Mouse (Mus musculus): Measurements from ENCODE around the gene Cd2.

The Cd2 gene

DNA sequence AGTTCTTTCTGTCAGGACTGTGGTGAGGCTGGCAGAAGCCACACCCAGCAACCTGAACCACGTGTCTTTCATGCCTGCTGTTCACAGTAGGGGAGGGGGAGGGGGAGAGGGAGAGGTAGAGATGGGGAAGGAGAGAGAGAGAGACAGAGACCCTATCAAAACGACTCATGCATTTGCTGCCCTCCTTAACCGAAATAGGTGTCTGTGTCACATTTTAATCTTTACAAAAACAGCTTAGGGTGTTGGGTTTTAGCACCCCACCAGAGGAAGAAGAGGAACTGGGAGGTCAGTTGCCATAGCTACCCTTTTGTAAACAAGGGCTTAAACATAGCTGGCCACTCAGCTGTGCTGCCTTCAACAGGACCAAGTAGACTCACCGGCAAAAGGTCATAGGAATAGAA lies at the start of gene Cd2:
TSS of gene Cd2 (minus strand) at position 29 of the 401 bp plus-strand sequence.
- no peak for DNase-seq (ENCODE audit: low spot score)

DNA sequence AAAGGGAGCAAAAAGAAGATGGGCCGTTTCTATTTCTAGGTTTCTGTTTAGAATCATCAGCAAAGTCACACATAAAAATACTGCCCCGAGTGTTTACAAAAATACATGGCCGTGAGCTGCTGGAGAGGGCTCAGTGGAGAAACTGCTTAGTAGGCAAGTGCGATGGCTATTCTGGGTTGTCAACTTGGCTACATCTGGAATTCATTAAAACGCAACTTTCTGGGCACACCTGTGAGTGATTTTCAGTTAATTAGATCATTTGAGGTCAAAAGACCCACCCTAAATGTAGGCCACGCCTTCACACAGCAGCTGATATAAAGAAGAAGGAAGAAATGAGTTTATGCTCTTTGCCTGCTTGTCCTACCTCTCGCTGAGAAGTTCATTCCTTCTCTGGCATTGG lies 40.9 kb upstream of the Cd2 start:
- no peak for DNase-seq (ENCODE audit: low spot score)

DNA sequence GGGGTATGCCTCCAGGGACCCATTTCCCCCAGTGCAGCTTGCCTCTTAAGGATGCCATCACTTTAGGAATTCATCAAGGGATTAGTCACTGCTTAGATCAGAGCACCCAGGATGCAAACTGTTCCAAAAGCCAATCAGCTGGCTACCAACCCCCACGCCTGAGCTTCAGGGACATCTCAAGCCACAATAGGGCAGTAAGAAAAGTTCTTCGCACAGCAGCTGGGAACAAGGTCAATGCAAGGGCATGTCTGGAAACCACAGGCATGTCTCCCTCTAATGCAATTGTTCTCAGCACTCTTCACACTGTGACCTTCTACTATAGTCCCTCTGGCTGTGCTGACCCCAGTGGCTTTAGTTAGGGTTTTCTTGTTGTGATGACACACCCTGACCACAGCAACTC lies 39.5 kb upstream of the Cd2 start:
- DNase-seq (ENCODE audit: low spot score) = peak; percentile 12

- no peak for DNase-seq (ENCODE audit: low spot score)
These were observed 34.7 kb upstream of the Cd2 start for GRCm38 (mm10) chr3:101322437-101322836.

DNA sequence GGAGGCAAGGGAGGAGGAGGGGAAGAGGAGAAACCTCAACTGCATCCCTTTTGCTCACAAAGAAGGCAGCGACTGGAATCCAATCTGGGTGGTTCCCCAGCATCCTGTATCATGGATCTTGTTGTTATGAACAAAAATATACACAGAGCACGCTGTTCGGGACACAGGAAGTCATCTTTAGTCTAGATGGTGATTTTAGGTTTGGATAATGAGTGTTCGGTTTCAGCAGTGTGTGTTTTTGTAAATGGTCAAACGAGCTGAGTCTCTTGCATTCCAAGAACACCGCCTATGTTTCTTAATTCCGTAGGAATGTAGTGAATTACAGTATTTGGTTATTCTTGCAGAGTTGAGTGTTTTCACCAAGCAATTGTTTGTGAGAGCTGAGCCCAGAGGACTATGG lies 33.1 kb upstream of the Cd2 start:
- no peak for DNase-seq (ENCODE audit: low spot score)

- DNase-seq (ENCODE audit: low spot score) = no peak
These were observed 30.9 kb upstream of the Cd2 start for GRCm38 (mm10) chr3:101318516-101319170.

DNA sequence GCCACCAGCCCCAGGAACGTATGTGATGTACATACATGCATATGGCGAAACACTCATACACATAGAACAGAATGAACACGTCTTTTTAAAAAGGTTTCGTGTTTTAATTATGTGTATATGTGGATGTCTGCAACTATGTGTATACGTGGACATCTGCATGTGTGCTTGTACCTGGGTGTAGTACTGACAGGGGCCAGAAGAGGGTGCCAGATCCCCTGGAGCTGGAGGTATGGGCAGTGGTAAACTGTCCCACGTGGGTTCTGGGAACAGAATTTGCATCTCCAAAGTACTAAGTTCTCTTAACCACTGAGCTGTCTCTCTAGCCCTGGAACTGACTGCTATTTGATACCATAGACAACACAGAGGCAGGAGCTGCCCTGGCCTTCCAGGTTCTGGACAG lies 30.4 kb upstream of the Cd2 start:
- DNase-seq (ENCODE audit: low spot score) = no peak

- DNase-seq (ENCODE audit: low spot score) = no peak
These were observed 27.2 kb upstream of the Cd2 start for GRCm38 (mm10) chr3:101314954-101315353.

- no peak for DNase-seq (ENCODE audit: low spot score)
These were observed 25.7 kb upstream of the Cd2 start for GRCm38 (mm10) chr3:101313266-101314051.

DNA sequence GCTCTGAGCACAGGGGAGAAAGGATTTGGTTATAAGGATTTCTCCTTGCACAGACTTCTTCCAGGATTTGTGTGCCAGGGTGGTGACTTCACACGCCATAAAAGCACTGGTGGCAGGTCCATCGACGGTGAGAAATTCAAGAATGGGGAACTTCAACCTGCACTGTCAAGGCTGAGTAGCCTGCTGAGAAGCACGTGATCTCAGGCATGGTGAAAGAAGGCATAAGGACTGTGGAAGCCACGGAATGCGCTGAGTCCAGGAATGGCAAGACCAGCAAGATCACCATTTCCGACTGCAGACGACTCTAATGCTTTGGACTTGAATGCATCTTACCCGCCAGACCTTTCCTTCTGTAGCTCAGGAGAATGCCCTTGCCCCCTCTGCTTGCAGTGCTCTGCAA lies 23.2 kb upstream of the Cd2 start:
- DNase-seq (ENCODE audit: low spot score) = no peak

DNA sequence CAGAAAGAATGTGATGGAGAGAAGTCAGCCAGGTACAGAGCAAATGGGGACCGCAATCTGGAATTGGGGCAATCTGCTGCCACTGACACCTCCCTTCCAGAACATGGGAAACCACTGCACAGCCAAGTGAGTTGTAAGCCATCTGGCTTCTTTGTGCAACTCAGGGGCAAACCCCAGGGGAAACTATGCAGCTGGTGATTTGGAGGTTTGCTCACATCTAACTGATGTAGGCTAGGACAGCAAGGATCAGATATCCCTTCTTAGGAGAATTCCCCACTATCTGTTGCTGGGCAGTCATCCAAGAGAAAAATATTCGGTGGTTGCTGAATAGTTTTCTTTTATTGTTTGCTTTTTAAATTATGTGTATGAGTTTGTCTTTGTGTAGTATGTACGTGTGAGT lies 21.9 kb upstream of the Cd2 start:
- no peak for DNase-seq (ENCODE audit: low spot score)

- DNase-seq (ENCODE audit: low spot score) = no peak
These were observed 18.4 kb upstream of the Cd2 start for GRCm38 (mm10) chr3:101306090-101306489.

DNA sequence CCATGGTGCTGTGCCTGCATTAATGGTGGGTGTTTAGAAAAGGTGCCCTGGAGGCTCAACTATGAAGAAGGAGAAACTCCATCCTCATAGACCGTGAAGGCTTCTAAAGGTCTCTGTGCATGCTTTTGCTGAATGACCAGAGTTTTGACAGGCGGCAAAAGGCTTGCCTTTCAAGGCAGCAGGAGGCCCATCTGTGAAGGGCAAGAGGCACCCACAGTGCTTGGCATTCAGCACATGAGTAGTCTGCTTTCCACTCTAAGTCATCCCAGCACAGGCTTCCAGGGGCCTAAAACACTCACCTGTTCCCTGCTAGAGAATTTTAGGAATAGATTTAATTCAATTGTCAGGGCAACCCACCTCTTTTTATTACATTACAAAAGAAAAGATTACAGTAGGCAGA lies 17.3 kb upstream of the Cd2 start:
- DNase-seq (ENCODE audit: low spot score) = no peak

DNA sequence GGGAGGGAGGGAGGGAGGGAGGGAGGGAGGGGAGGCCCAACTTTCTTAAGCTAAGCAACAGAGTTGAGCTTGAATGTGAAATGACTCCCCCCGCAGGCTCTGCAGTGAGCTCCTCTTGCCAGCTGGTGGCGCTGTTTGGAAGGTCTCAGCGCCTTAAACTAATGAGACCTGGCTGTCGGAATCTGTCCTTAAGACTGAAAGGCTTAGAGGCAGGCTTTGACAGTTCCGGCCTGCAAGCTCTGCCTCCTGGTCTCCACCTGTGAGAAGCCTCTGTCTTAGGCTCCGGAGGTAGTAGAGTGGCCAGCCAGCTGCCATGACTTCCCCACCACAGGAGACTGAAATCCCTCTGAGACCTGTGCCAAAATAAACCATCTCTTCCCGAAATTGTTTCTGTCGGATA lies 16.4 kb upstream of the Cd2 start:
- DNase-seq (ENCODE audit: low spot score) = peak; percentile 20

- DNase-seq (ENCODE audit: low spot score) = no peak
These were observed 12.7 kb upstream of the Cd2 start for GRCm38 (mm10) chr3:101300271-101301071.

- DNase-seq (ENCODE audit: low spot score) = peak; percentile 53
These were observed 11.9 kb upstream of the Cd2 start for GRCm38 (mm10) chr3:101299591-101299990.

GRCm38 (mm10) chr3:101297221-101297620 lies 9.5 kb upstream of the Cd2 start:
- no peak for DNase-seq (ENCODE audit: low spot score)

DNA sequence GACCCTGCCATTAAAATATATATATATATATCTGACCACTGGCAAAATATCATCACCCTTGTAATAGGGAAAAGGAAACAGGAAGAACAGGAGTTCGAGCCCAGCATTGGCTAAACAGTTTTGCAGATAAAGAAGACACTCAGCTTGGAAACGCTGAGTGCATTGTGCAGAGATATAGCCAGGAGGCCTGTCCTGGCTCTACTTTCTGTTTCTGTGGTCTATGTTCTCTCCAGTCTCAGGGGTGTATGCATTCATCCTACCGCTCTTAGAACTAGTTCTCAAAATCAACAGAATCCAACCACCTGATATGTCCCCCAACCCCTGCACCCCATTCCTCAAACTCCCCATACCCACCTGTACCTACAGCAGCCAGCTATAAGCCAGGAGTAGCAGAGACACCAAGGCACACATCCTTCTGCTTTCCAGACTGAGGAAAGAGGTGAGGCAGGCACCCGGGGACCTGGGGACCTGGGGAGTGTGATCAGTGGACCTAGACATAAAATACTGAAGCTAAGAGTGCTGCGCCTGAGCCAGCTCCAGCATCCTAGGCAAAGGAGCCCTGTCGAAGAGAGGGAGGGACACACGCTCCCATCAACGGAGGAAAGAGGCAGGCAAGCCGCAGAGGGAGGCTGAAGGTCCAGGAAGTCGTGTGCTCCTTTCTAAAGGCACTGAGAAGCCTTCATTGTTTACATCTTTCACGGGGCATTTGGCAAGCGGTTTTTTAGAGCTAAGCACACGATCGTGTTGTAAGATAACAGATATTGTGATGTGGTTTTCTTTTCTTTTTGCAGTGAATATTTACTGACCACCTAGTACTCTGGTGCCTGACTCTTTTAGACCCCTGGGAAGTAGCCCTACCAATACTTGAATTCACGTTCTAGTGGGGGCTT lies 8.4 kb upstream of the Cd2 start:
- no peak for DNase-seq (ENCODE audit: low spot score)

DNA sequence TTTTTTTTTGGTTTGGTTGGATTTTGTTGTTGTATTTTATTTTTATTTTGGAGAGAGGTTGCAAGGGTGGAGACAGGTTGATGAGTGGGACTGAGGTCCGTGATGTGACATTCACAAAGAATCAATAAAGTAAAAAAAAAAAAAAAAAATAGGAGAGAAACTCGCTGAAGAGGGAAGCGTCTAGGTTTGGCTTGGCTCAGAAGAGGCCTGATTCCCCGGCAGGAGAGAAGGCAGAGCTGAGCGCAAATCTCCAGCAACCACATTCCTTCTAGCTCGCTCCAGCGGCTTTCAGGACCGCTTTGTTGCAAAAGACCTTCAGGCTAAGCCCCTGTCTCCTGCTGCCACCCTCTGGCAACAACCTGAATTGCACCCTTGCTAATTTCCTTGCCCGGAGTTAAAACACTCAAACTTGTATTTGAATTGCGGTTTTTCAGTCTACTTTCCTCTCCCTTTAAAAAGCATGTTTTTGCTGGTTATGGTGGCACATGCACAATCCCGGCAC lies 7.7 kb upstream of the Cd2 start:
- peak; percentile 75 for DNase-seq (ENCODE audit: low spot score)

- DNase-seq (ENCODE audit: low spot score) = peak; percentile 32
These were observed 7.0 kb upstream of the Cd2 start for GRCm38 (mm10) chr3:101294487-101295365.
